In the genomic region with DNA sequence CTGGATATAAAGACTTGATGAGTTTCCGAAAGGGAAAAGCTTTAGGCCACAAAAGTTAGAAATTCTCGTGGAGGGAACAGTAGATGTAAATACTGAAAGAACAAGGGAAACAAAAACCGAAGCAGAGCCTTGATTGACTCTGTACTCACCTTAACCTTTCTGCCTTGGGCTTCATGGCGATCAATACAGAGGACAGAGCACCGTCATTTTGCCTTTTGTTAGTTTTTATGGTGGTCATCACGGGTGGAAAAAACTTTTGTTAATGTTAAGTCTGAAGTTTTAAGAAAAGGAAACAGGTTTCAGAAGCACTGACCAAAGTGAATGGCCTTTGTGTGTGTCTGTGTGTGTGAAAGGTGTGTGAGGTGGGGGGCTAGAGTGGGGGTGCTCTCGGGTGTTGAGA, we compare ENCODE assay signal across 21 mouse cellular contexts.
DNase-seq lines count a peak whose midpoint lies in the region; ATAC-seq and TF ChIP-seq lines count a peak whose summit lies in the region.
"Had no signal": no experiment of that assay in that cellular context is flagged by ENCODE, and none has a peak within 500 bp of the region (broad histone marks: within the 10 kb centered on the region; RNA-seq: fewer than 3 reads in every experiment).

No protein-coding gene starts in this region.

- H3K27me3 ChIP-seq in lung, embryonic 14.5 days (ENCODE audit: insufficient read depth, low read length) = no peaks in the 10 kb centered on the region
- no peaks in the 10 kb centered on the region for H3K27me3 ChIP-seq in embryonic facial prominence, embryonic 10.5 days (replicated peaks; ENCODE audit: low read depth, poor library complexity, severe bottlenecking)
- H3K27me3 ChIP-seq in limb, embryonic 10.5 days (ENCODE audit: low read depth, poor library complexity, severe bottlenecking) = no peaks in the 10 kb centered on the region
- H3K27me3 ChIP-seq: forebrain, embryonic 15.5 days; hindbrain, embryonic 15.5 days; intestine, embryonic 15.5 days; liver, embryonic 15.5 days; neural tube, embryonic 13.5 days; stomach, embryonic 15.5 days had no signal

- no peaks in the 10 kb centered on the region; the same call in 1 of the 2 replicates for H3K4me1 ChIP-seq in lung, embryonic 14.5 days (ENCODE audit: insufficient read depth)
- H3K4me1 ChIP-seq in embryonic facial prominence, embryonic 10.5 days = peaks cover 51% of the 10 kb centered on the region
- peaks cover 20% of the 10 kb centered on the region for H3K4me1 ChIP-seq in limb, embryonic 10.5 days
- H3K4me1 ChIP-seq: liver, embryonic 15.5 days; stomach, embryonic 15.5 days had no signal

- no peaks in the 10 kb centered on the region for H3K9me3 ChIP-seq in lung, embryonic 14.5 days (ENCODE audit: low read depth, low read length)
- no peaks in the 10 kb centered on the region for H3K9me3 ChIP-seq in embryonic facial prominence, embryonic 10.5 days
- no peaks in the 10 kb centered on the region for H3K9me3 ChIP-seq in limb, embryonic 10.5 days (replicated peaks)
- H3K9me3 ChIP-seq: forebrain, embryonic 15.5 days; hindbrain, embryonic 15.5 days; intestine, embryonic 15.5 days; liver, embryonic 15.5 days; neural tube, embryonic 13.5 days; stomach, embryonic 15.5 days had no signal

- DNase-seq in embryo, embryonic 9.5 days (ENCODE audit: extremely low spot score) = peak; percentile 14
- no peak for DNase-seq in embryo, embryonic 11 days
- DNase-seq in lung, embryonic 14.5 days = no peak
- no peak for DNase-seq in lung, postnatal 36 days
- no peak for DNase-seq in embryonic facial prominence, embryonic 10.5 days (ENCODE audit: low spot score)
- DNase-seq in limb, embryonic 10.5 days (ENCODE audit: low spot score) = no peak
- no peak for DNase-seq in left cerebral cortex, postnatal 14 days (ENCODE audit: low spot score in 2 of 2)
- DNase-seq in right cerebral cortex, postnatal 36 days (ENCODE audit: low spot score in 2 of 2) = no peak
- DNase-seq: adrenal gland, postnatal 25 days; cerebellum, adult 9-11 months; kidney, adult 8-10 months; kidney, postnatal 10 days; liver; thymus, postnatal 4 days had no signal

- H3K4me2 ChIP-seq in lung, embryonic 14.5 days = peak overlapping the region; percentile 3; the same call in 1 of the 2 replicates
- H3K4me2 ChIP-seq: forebrain, embryonic 15.5 days; hindbrain, embryonic 15.5 days; intestine, embryonic 15.5 days; liver, embryonic 15.5 days; stomach, embryonic 15.5 days had no signal

- WGBS in lung, embryonic 14.5 days = 55% methylated on average over 7 of the region's 7 CpGs
- WGBS in embryonic facial prominence, embryonic 10.5 days = 17% methylated on average over 7 of the region's 7 CpGs
- WGBS in limb, embryonic 10.5 days = 24% methylated on average over 7 of the region's 7 CpGs

- intact Hi-C loops in left cerebral cortex, postnatal 14 days (cut with DNase I) = no loop called here

- no peak overlapping the region for H3K27ac ChIP-seq in lung, embryonic 14.5 days (ENCODE audit: low read depth)
- peak overlapping the region; percentile 79 for H3K27ac ChIP-seq in embryonic facial prominence, embryonic 10.5 days (replicated peaks)
- peak overlapping the region; percentile 96 for H3K27ac ChIP-seq in limb, embryonic 10.5 days
- H3K27ac ChIP-seq: forebrain, embryonic 15.5 days; hindbrain, embryonic 15.5 days; intestine, embryonic 15.5 days; liver, embryonic 15.5 days; macrophage; neural tube, embryonic 13.5 days; stomach, embryonic 15.5 days had no signal

- no peak overlapping the region for H3K9ac ChIP-seq in lung, embryonic 14.5 days
- H3K9ac ChIP-seq: forebrain, embryonic 15.5 days; hindbrain, embryonic 15.5 days; intestine, embryonic 15.5 days; liver, embryonic 15.5 days; neural tube, embryonic 13.5 days; stomach, embryonic 15.5 days had no signal

- no peak overlapping the region for H3K4me3 ChIP-seq in lung, embryonic 14.5 days (ENCODE audit: low read depth, low read length)
- H3K4me3 ChIP-seq in embryonic facial prominence, embryonic 10.5 days = peak overlapping the region; percentile 64
- peak overlapping the region; percentile 64 for H3K4me3 ChIP-seq in limb, embryonic 10.5 days
- H3K4me3 ChIP-seq: forebrain, embryonic 15.5 days; hindbrain, embryonic 15.5 days; intestine, embryonic 15.5 days; liver, embryonic 15.5 days; neural tube, embryonic 13.5 days; stomach, embryonic 15.5 days had no signal

- ATAC-seq in lung, embryonic 14.5 days (ENCODE audit: insufficient read depth) = no peak
- ATAC-seq: forebrain, embryonic 15.5 days; intestine, embryonic 15.5 days had no signal

- H3K36me3 ChIP-seq in lung, embryonic 14.5 days (ENCODE audit: insufficient read depth) = peaks cover 32% of the 10 kb centered on the region
- peaks cover 57% of the 10 kb centered on the region for H3K36me3 ChIP-seq in embryonic facial prominence, embryonic 10.5 days (replicated peaks)
- peaks cover 55% of the 10 kb centered on the region for H3K36me3 ChIP-seq in limb, embryonic 10.5 days
- H3K36me3 ChIP-seq: hindbrain, embryonic 15.5 days; liver, embryonic 15.5 days had no signal

- TF ChIP-seq CTCF in lung, embryonic 14.5 days (IDR thresholded peaks at IDR 0.05; ENCODE audit: low read depth) = no peak
